Mouse (Mus musculus) thymus, adult 18-20 months (tissue): Measurements from ENCODE around the gene Serpinb6a.

Experiments
- DNase-seq, 2 experiments: peaks; one replicate each; pipeline ENCODE4 v3.0.0; 2022; ENCODE audit warnings: mixed read lengths in 2 of 2

Serpinb6a gene

DNA sequence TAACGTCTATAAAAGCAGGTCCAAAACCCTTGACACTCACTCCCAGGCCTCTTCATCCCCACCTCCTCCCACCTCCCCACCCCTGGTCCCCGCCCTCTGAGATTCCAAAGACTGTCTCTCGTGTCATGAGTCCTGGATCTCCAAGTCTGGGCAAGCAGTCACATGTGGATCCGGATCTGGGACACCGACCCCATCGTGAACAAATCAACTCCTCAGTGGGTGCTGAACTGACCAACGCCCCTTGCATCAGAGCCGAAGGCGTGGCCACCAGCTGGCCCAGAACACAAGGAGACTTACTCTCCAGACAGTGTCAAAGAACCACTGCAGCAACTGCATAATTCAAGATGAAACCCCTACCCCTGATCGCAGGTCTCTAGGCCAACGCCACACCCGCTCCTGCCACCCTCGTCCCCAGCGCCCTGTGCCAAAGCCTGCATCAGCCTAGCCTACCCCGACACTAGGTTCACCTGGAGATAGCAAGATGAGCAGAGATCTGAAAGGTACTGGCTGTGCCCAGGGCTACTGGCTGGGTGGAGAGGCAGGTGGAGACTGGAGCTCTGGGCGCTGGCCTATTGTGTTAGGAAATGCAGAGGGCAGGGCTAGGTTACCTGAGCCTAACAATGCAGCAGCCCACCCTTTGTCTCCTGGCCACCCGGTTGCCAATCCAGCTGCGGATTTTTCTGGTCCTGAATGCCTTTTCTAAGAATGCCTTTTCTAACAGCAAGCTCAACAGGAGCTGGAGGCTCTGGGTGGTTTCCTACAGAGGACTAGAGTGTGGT lies 97.2 kb downstream of the Serpinb6a start, which contains the start of gene Serpinb6c:
Serpinb6c (minus strand) TSS at position 533 of the 779 bp plus-strand sequence.
- no peak for DNase-seq

DNA sequence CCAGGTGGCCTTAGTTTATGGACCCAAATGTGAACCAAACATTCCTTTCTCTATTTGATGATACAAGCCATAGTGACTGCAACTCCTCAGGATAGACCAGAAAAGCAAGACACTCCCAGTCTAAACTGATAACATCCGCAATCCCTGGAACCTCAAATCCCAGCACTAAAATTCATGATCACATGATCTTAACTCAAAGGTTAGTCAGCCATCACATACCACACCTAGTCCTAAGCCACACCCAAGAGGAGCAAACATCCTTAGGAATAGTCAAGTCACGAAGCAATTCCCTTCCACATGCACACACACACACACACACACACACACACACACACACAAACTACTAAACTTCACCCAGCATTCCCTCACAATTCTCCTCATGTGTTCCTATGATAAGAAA lies 99.3 kb downstream of the Serpinb6a start:
- DNase-seq: no peak

DNA sequence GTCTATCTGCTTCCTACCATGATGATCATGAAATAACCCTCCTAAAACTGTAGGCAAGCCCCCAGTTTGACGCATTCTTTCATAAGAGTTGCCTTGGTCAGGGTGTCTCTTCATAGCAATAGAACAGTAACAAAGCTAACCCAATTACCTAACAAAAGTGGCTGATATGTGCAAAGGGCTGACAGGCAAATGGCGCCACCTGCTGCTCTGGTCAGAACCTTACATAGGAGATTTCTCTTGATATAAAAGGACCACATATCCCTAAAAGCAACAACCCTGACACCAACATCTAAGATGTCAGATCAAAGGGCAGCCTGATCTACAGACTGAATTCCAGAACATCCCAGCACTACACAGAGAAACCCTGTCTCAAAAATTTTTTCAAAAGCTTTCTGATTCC lies 108.4 kb downstream of the Serpinb6a start:
- no peak for DNase-seq
